Mouse (Mus musculus): ENCODE data around the gene Katnbl1. TPM values are rescaled to one million over a fixed set of nuclear protein-coding genes. Genes with fewer than 3 reads are reported as not detected.
"Not testable (repeated sequence)": the region's sequence is repeated elsewhere in the genome, so short reads cannot be mapped to it uniquely, and the experiment has no call there.

Katnbl1 gene
- polyA plus RNA-seq, 1 experiment from 2014 or later: 54.4 TPM

DNA sequence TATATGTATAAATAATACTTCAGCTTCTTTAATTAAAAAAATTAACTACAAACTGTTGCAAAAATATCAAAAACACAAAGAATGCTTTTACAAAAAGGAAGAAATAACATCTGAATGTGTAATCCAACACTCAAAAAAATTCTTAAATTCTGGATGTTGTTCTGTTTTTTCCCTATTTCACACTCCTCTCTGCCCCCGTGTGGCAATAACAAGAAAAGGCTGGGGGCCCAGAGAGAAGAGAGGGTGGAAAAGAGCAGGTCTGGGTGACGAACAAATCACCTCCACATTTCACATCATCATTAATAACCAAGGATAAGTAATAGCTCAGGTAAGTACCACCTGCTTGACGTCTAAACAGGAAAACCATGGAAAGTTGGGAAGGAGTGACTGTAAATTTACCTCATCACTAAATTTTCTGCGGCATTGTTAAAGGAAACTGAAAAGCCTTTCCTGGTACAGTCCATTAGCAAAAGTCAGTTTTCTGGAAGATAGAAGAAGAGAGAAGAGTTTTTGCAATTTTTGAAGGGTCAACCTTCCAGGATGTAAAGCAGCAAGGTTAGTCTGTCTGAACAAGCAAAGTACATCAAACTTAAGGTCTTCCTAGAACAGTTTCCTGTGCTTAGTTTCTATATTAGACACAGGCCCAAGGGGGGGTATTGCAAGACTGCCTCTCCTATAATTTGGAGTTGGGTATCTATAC is 70.7 kb downstream of the Katnbl1 start:
- Histone ChIP-seq H3K4me3 (ENCODE audit: low read depth, low read length) (no peak overlapping the region), H3K27ac (ENCODE audit: low read depth, low read length) (no peak overlapping the region), H3K9ac (ENCODE audit: low read length) (no peak overlapping the region), H3K4me2 (no peak overlapping the region), H3K36me3 (ENCODE audit: control insufficient read depth, insufficient read depth, low read length) (no peaks in the 10 kb centered on the region), H3K4me1 (ENCODE audit: control insufficient read depth, insufficient read depth, low read length) (no peaks in the 10 kb centered on the region; the same call in 1 of the 2 replicates), H3K9me3 (ENCODE audit: control insufficient read depth, low read length) (no peaks in the 10 kb centered on the region), H3K27me3 (ENCODE audit: control insufficient read depth, insufficient read depth, low read length) (no peaks in the 10 kb centered on the region)
- 39% methylated on average over 4 of the region's 4 CpGs for WGBS
- ATAC-seq (ENCODE audit: low FRiP score) (no peak), DNase-seq (ENCODE audit: low spot score, missing footprints) (no peak)

DNA sequence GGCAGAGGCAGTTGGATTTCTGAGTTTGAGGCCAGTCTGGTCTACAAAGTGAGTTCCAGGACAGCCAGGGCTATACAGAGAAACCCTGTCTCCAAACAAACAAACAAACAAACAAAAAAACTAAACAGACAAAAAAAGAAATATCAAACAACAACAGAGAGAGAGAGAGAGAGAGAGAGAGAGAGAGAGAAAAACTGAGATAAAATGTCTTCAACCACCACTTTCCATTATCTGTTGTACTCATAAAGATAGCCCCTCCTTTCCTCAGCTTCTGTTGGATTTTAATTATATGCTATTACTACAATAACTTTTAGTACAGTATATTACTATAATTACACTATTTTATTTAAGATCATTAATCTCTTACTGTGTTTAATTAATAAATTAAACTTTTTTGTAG is 73.5 kb downstream of the Katnbl1 start:
- not testable (repeated sequence) for ATAC-seq (ENCODE audit: low FRiP score); H3K9me3 ChIP-seq (ENCODE audit: control insufficient read depth, low read length)

DNA sequence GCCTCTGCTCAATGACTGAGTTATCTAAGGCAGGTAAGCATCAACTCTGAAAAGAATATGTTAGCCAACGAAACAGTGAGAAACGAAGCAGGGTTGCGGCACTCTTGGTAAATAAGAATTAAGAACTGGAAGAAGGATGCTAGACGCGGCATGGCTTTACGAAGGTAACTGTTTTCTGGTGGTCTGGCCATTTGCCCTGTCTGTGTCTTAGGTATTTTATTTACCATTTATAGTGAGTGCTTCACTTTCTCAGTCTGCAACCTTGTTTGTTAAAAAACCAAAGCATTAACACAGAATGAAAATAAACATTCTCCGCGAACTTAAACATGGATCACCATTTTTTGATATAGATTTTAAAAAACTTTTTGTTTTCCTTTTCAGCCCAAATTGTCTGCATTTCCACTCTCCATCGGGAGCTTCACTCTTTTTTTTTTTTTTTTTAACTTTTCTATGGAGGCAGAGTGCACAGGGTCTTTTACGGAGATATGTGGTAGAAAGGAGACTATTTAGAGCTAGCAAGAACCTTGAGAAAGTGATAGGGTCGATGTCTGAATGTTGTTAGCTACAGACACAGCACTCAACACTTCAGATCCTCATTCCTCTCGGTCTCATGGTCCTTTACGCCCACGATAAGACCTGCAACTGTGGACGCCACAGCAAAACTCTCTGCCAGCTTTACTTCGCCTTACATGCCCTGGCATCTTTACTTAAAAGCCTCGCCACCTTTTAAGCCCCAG is 75.3 kb downstream of the Katnbl1 start:
- H3K4me3 ChIP-seq (ENCODE audit: low read depth, low read length): peak overlapping the region; percentile 85
- peaks cover 4% of the 10 kb centered on the region for H3K4me1 ChIP-seq (ENCODE audit: control insufficient read depth, insufficient read depth, low read length)
- peak overlapping the region; percentile 49 for H3K4me2 ChIP-seq
- 31% methylated on average over 17 of the region's 17 CpGs for WGBS
- ATAC-seq (ENCODE audit: low FRiP score) (no peak), DNase-seq (ENCODE audit: low spot score, missing footprints) (no peak)
- H3K27me3 ChIP-seq (ENCODE audit: control insufficient read depth, insufficient read depth, low read length): no peaks in the 10 kb centered on the region
- no peaks in the 10 kb centered on the region for H3K9me3 ChIP-seq (ENCODE audit: control insufficient read depth, low read length)
- no peak overlapping the region for H3K27ac ChIP-seq (ENCODE audit: low read depth, low read length)
- H3K36me3 ChIP-seq (ENCODE audit: control insufficient read depth, insufficient read depth, low read length): no peaks in the 10 kb centered on the region
- peak overlapping the region; percentile 89 for H3K9ac ChIP-seq (ENCODE audit: low read length)

More for the DNA sequence above, 73.5 kb downstream of the Katnbl1 start:
- H3K9ac ChIP-seq (ENCODE audit: low read length); H3K27me3 ChIP-seq (ENCODE audit: control insufficient read depth, insufficient read depth, low read length); H3K4me2 ChIP-seq; H3K36me3 ChIP-seq (ENCODE audit: control insufficient read depth, insufficient read depth, low read length); H3K4me3 ChIP-seq (ENCODE audit: low read depth, low read length); H3K4me1 ChIP-seq (ENCODE audit: control insufficient read depth, insufficient read depth, low read length); DNase-seq (ENCODE audit: low spot score, missing footprints); H3K27ac ChIP-seq (ENCODE audit: low read depth, low read length): not testable (repeated sequence)

DNA sequence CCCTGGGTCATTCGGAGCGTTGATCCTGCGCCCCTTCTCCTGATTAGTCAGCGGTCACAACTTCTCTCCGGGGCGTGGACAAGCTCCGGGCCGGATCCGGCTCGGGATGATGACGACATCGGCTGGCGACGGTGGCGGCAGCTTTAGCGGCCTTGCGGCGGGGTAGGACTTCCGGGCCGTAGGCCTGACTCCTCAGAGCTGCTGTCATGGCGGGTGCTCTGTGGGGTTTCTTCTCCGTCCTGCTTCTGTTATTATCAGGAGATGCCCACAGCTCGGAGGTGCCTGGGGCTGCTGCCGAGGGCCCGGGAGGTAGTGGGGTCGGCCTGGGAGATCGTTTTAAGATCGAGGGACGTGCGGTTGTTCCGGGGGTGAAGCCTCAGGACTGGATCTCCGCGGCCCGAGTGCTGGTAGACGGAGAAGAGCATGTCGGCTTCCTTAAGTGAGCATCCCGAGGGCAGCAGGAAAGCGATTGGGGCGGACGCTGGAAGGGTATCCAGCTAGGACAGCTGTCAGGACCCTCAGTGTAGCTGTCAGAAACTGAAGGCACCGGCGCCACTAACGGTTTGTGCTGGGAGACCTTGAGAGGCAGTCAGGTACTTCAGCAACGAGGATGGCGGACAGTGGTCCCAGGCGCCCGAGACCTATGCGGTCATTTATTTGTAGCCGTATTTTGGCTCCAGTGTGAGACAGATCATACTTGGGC is 76.0 kb downstream of the Katnbl1 start, which contains the start of gene Emc7:
Emc7 (plus strand) TSS at position 136 of the 703 bp plus-strand sequence.
- Histone ChIP-seq H3K36me3 (ENCODE audit: control insufficient read depth, insufficient read depth, low read length) (peaks cover 1% of the 10 kb centered on the region; the same call in 1 of the 2 replicates), H3K27me3 (ENCODE audit: control insufficient read depth, insufficient read depth, low read length) (no peaks in the 10 kb centered on the region), H3K9me3 (ENCODE audit: control insufficient read depth, low read length) (no peaks in the 10 kb centered on the region), H3K4me1 (ENCODE audit: control insufficient read depth, insufficient read depth, low read length) (peaks cover 4% of the 10 kb centered on the region), H3K4me2 (peak within 1 kb of the TSS; percentile 78), H3K9ac (ENCODE audit: low read length) (peak within 1 kb of the TSS; percentile 89), H3K4me3 (ENCODE audit: low read depth, low read length) (peak within 1 kb of the TSS; percentile 85), H3K27ac (ENCODE audit: low read depth, low read length) (peak within 1 kb of the TSS; percentile 4; the same call in 1 of the 2 replicates)
- under 1% methylated on average over 49 of the region's 49 CpGs for WGBS
- DNase-seq (ENCODE audit: low spot score, missing footprints): peak; percentile 99
- ATAC-seq (ENCODE audit: low FRiP score): peak; percentile 99

DNA sequence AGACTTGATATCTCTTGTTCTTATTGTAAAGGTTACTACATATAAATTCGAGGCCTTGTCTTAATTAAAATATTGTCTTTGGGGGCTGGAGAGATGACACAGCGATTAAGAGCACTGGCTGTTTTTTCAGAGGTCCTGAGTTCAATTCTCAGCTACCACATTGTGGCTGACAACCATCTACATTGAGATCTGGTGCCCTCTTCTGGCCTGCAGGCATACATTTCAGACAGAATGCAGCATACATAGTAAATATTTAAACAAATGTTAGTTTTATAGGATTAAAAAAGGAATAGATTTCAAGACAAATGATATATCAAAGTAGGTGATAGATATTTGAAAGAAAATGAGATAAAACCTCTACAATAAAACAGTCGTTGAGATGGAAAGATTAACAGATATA is 81.5 kb downstream of the Katnbl1 start:
- 93% methylated on average over 3 of the region's 3 CpGs for WGBS
- Histone ChIP-seq H3K36me3 (ENCODE audit: control insufficient read depth, insufficient read depth, low read length) (peaks cover 6% of the 10 kb centered on the region; the same call in 1 of the 2 replicates), H3K9me3 (ENCODE audit: control insufficient read depth, low read length) (no peaks in the 10 kb centered on the region), H3K4me3 (ENCODE audit: low read depth, low read length) (no peak overlapping the region), H3K4me1 (ENCODE audit: control insufficient read depth, insufficient read depth, low read length) (peaks cover 4% of the 10 kb centered on the region; the same call in 1 of the 2 replicates), H3K9ac (ENCODE audit: low read length) (no peak overlapping the region), H3K27ac (ENCODE audit: low read depth, low read length) (no peak overlapping the region), H3K4me2 (no peak overlapping the region), H3K27me3 (ENCODE audit: control insufficient read depth, insufficient read depth, low read length) (no peaks in the 10 kb centered on the region)
- DNase-seq (ENCODE audit: low spot score, missing footprints) (no peak), ATAC-seq (ENCODE audit: low FRiP score) (no peak)

Other genes starting within 250 kb of the Katnbl1 start
- gene Olfr1316, start 244.2 kb upstream of the Katnbl1 start, polyA plus RNA-seq (2014; fragmentation: Nextera tagmentation; extraction: Ambion mirVana): not detected in 2 replicates
- gene Olfr1317, start 238.9 kb upstream of the Katnbl1 start, polyA plus RNA-seq (2014; fragmentation: Nextera tagmentation; extraction: Ambion mirVana): not detected in 2 replicates
- not detected in 2 replicates for gene Olfr1318, start 225.0 kb upstream of the Katnbl1 start, polyA plus RNA-seq (2014; fragmentation: Nextera tagmentation; extraction: Ambion mirVana)
- gene Lpcat4, start 139.7 kb upstream of the Katnbl1 start, polyA plus RNA-seq (2014; fragmentation: Nextera tagmentation; extraction: Ambion mirVana): 8.9 and 9.3 TPM in 2 replicates
- gene Nutm1, start 119.9 kb upstream of the Katnbl1 start, polyA plus RNA-seq (2014; fragmentation: Nextera tagmentation; extraction: Ambion mirVana): not detected in 2 replicates
- 160 and 161 TPM in 2 replicates for gene Nop10, start 117.3 kb upstream of the Katnbl1 start, polyA plus RNA-seq (2014; fragmentation: Nextera tagmentation; extraction: Ambion mirVana)
- 14.4 and 16.0 TPM in 2 replicates for gene Slc12a6, start 113.4 kb upstream of the Katnbl1 start, polyA plus RNA-seq (2014; fragmentation: Nextera tagmentation; extraction: Ambion mirVana)
- not detected in 2 replicates for gene Gm21985, start 112.9 kb upstream of the Katnbl1 start, polyA plus RNA-seq (2014; fragmentation: Nextera tagmentation; extraction: Ambion mirVana)
- 112 and 115 TPM in 2 replicates for gene Emc4, start 11.2 kb upstream of the Katnbl1 start, polyA plus RNA-seq (2014; fragmentation: Nextera tagmentation; extraction: Ambion mirVana)
- gene Emc7, start 75.8 kb downstream of the Katnbl1 start, polyA plus RNA-seq (2014; fragmentation: Nextera tagmentation; extraction: Ambion mirVana): 11.2 and 12.0 TPM in 2 replicates
- not detected in 2 replicates for gene Chrm5, start 101.6 kb downstream of the Katnbl1 start, polyA plus RNA-seq (2014; fragmentation: Nextera tagmentation; extraction: Ambion mirVana)
- gene Aven, start 113.8 kb downstream of the Katnbl1 start, polyA plus RNA-seq (2014; fragmentation: Nextera tagmentation; extraction: Ambion mirVana): 6.7 and 6.9 TPM in 2 replicates